8 mouse cellular contexts compared by ENCODE assay signal in the genomic region with DNA sequence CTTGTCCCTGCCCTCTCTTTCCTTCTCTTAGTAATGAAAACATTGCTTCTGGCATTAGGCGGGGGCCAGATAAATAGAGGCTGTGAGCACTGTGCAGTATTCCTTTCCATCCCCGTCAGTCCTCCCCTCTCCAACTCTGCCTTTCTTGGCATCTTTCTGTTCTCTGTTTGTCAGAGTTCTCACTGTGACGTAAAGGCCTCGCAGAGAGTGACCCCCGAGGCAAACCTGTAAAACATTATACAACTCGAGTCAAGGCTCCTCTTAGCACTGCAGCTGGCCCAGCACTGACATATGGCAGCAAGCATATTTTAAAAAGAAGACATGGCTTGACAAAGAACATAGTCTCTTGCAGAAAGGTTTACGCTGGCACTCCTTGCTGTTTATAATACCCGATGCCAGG.
DNase-seq lines count a peak whose midpoint lies in the region; ATAC-seq and TF ChIP-seq lines count a peak whose summit lies in the region.

No protein-coding gene starts in this region.

- WGBS in forebrain, embryonic 15.5 days, result 54% methylated on average over 8 of the region's 8 CpGs
- 14% methylated on average over 8 of the region's 8 CpGs for WGBS in intestine, embryonic 15.5 days
- WGBS in lung, postnatal 0 days, result 17% methylated on average over 8 of the region's 8 CpGs

- ATAC-seq in forebrain, embryonic 15.5 days (replicated peaks), result peak; percentile 78
- ATAC-seq in intestine, embryonic 15.5 days, result peak; percentile 82
- no peak; the same call in 1 of the 2 replicates for ATAC-seq in lung, postnatal 0 days

- no peak overlapping the region for H3K27ac ChIP-seq in forebrain, embryonic 15.5 days (replicated peaks)
- H3K27ac ChIP-seq in intestine, embryonic 15.5 days, result peak overlapping the region; percentile 8
- H3K27ac ChIP-seq in lung, postnatal 0 days (ENCODE audit: low read length), result no peak overlapping the region

- H3K4me2 ChIP-seq in forebrain, embryonic 15.5 days (replicated peaks), result no peak overlapping the region
- H3K4me2 ChIP-seq in intestine, embryonic 15.5 days (replicated peaks), result peak overlapping the region; percentile 39
- H3K4me2 ChIP-seq in lung, postnatal 0 days (replicated peaks; ENCODE audit: low read depth, low read length), result peak overlapping the region; percentile 21; the same call in 1 of the 2 replicates

- DNase-seq in embryo, embryonic 11 days, result peak; percentile 64
- DNase-seq in lung, postnatal 0 days (ENCODE audit: low spot score), result peak; percentile 32
- no peak for DNase-seq in spleen, postnatal 10 days (ENCODE audit: low spot score in 2 of 2)
- no peak for DNase-seq in frontal cortex, adult 2 months (ENCODE audit: extremely low spot score in 1 of 2, low spot score in 1 of 2)
- no peak for DNase-seq in spleen, adult 12 weeks (ENCODE audit: low spot score)
- DNase-seq in adipocyte (ENCODE audit: low spot score), result no peak

- no peaks in the 10 kb centered on the region for H3K27me3 ChIP-seq in forebrain, embryonic 15.5 days
- no peaks in the 10 kb centered on the region for H3K27me3 ChIP-seq in intestine, embryonic 15.5 days (replicated peaks)
- no peaks in the 10 kb centered on the region for H3K27me3 ChIP-seq in lung, postnatal 0 days (replicated peaks; ENCODE audit: insufficient read depth, low read length)

- no peaks in the 10 kb centered on the region for H3K36me3 ChIP-seq in forebrain, embryonic 15.5 days
- H3K36me3 ChIP-seq in intestine, embryonic 15.5 days, result no peaks in the 10 kb centered on the region
- no peaks in the 10 kb centered on the region for H3K36me3 ChIP-seq in lung, postnatal 0 days (ENCODE audit: insufficient read depth, low read length)

- H3K4me1 ChIP-seq in forebrain, embryonic 15.5 days, result peaks cover 12% of the 10 kb centered on the region
- H3K4me1 ChIP-seq in intestine, embryonic 15.5 days (replicated peaks), result peaks cover 10% of the 10 kb centered on the region
- H3K4me1 ChIP-seq in lung, postnatal 0 days (ENCODE audit: insufficient read depth, low read depth, low read length), result 0 out of 2 replicates have a peak, but pooled peaks cover 6% of the 10 kb centered on the region

- H3K9me3 ChIP-seq in forebrain, embryonic 15.5 days, result no peaks in the 10 kb centered on the region
- no peaks in the 10 kb centered on the region for H3K9me3 ChIP-seq in intestine, embryonic 15.5 days
- no peaks in the 10 kb centered on the region for H3K9me3 ChIP-seq in lung, postnatal 0 days (ENCODE audit: low read length)

- H3K9ac ChIP-seq in forebrain, embryonic 15.5 days (replicated peaks), result no peak overlapping the region
- H3K9ac ChIP-seq in intestine, embryonic 15.5 days, result no peak overlapping the region
- H3K9ac ChIP-seq in lung, postnatal 0 days (replicated peaks; ENCODE audit: low read depth), result no peak overlapping the region

- no peak for TF ChIP-seq CTCF in lung, postnatal 0 days (IDR thresholded peaks at IDR 0.05)

- TF ChIP-seq EP300 in lung, postnatal 0 days (IDR thresholded peaks at IDR 0.05), result no peak

- H3K4me3 ChIP-seq in forebrain, embryonic 15.5 days, result no peak overlapping the region
- no peak overlapping the region for H3K4me3 ChIP-seq in intestine, embryonic 15.5 days (replicated peaks)
- no peak overlapping the region for H3K4me3 ChIP-seq in lung, postnatal 0 days (ENCODE audit: low read depth, low read length)

Comparison
In these comparisons a context has a peak if more than half of its experiments do, and no peak if none do; other contexts are left out.
1. DNase-seq: peak in embryo, embryonic 11 days (single experiment) and lung, postnatal 0 days (single experiment); none in spleen, postnatal 10 days (0 of 2), frontal cortex, adult 2 months (0 of 2), spleen, adult 12 weeks (single experiment) and adipocyte (single experiment).